Mouse (Mus musculus) kidney, adult 2 months (tissue): ENCODE measurements around the gene Pelo.

Experiments
- CTCF ChIP-seq: fragments of 200-500 bp; conservative IDR thresholded peaks from 2 replicates; pipeline ENCODE4 v1.5.1; 2011; ENCODE audit warnings: low read depth, mild to moderate bottlenecking, control low read depth, low read length, moderate library complexity, mixed read lengths; ENCODE audit not compliant: insufficient read depth, insufficient read length
- POLR2A ChIP-seq: fragments of 200-500 bp; IDR thresholded peaks from one replicate; pipeline ENCODE4 v1.6.1; 2011; ENCODE audit warnings: low read depth, low read length, control low read depth

DNA sequence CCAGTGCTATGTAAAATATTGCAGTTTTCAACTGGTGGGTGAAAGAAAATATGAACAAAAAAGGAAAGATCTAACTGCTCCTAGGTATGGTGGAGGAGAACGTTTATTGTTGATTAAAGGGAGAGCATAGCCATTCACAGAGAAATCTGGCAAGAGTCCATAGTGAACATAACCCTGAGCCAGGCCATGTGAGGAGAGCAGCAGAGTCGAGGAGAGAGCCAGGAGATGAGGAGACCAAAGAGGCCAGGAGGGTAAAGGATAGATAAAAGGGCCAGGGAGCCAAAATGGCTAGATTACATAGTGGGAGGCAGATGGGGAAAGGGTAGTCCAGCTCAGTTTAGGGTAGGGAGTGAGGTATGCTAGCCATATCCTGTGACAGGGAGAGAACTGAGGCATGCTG, 6.2 kb upstream of the Pelo start:
- TF ChIP-seq CTCF (no peak), POLR2A (no peak)
